ENCODE assay signal across 19 mouse cellular contexts in the genomic region with DNA sequence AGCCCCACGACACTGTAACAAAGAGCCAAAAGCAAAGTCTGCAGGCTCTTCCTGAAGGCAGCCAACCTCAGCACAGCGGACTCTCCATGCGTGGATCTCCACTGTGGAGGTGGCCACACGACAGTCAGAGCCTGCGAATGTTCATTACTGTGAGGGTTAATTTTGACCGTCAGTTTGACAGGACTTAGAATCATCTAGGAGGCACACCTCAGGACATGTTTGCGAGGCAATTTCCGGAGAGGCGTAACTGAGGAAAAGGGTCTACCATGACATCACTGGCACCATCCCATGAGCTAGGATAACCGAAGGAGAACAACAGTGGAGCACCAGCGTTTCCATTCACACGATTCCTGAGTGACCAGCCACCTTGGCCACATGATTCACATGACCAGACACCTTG.
DNase-seq lines count a peak whose midpoint lies in the region; ATAC-seq and TF ChIP-seq lines count a peak whose summit lies in the region.
"Had no signal": no experiment of that assay in that cellular context is flagged by ENCODE, and none has a peak within 500 bp of the region (broad histone marks: within the 10 kb centered on the region; RNA-seq: fewer than 3 reads in every experiment).

No protein-coding gene starts in this region.

- no peaks in the 10 kb centered on the region for H3K36me3 ChIP-seq in liver, postnatal 0 days (replicated peaks; ENCODE audit: insufficient read depth, low read length)
- no peaks in the 10 kb centered on the region for H3K36me3 ChIP-seq in intestine, embryonic 16.5 days (ENCODE audit: control insufficient read depth, insufficient read depth, low read length)
- H3K36me3 ChIP-seq: heart, embryonic 10.5 days; neural tube, embryonic 12.5 days had no signal

- peaks cover 23% of the 10 kb centered on the region for H3K9me3 ChIP-seq in liver, postnatal 0 days (ENCODE audit: low read length)
- peaks cover 31% of the 10 kb centered on the region for H3K9me3 ChIP-seq in intestine, embryonic 16.5 days (ENCODE audit: control insufficient read depth, low read length)

- TF ChIP-seq EP300 in liver, postnatal 0 days (IDR thresholded peaks at IDR 0.05; ENCODE audit: low read depth): no peak

- WGBS in liver, postnatal 0 days (ENCODE audit: insufficient replicate concordance): 61% methylated on average over 12 of the region's 12 CpGs
- WGBS in intestine, embryonic 16.5 days: 69% methylated on average over 12 of the region's 12 CpGs

- H3K4me1 ChIP-seq in liver, postnatal 0 days (ENCODE audit: insufficient read depth): no peaks in the 10 kb centered on the region
- H3K4me1 ChIP-seq in bone marrow macrophage, adult 2 months (ENCODE audit: control insufficient read depth, insufficient read depth, low read length): peaks cover 6% of the 10 kb centered on the region
- no peaks in the 10 kb centered on the region for H3K4me1 ChIP-seq in intestine, embryonic 16.5 days (ENCODE audit: control insufficient read depth, insufficient read depth, low read length)
- H3K4me1 ChIP-seq: heart, embryonic 10.5 days; liver, embryonic 13.5 days; neural tube, embryonic 12.5 days had no signal

- no peak for TF ChIP-seq CTCF in liver, postnatal 0 days (IDR thresholded peaks at IDR 0.05; ENCODE audit: low read depth)
- 0 out of 2 replicates have a peak, but pooled peaks have one; percentile 5 for TF ChIP-seq CTCF in bone marrow macrophage, adult 2 months (IDR thresholded peaks at IDR 0.05; ENCODE audit: low read depth, low read length)

- no peak overlapping the region for H3K4me3 ChIP-seq in liver, postnatal 0 days (ENCODE audit: low read depth, low read length)
- no peak overlapping the region for H3K4me3 ChIP-seq in bone marrow macrophage, adult 2 months (ENCODE audit: insufficient read depth, low read length)
- H3K4me3 ChIP-seq in intestine, embryonic 16.5 days (ENCODE audit: low read length): no peak overlapping the region
- H3K4me3 ChIP-seq: heart, embryonic 10.5 days; liver, embryonic 13.5 days; neural tube, embryonic 12.5 days had no signal

- H3K27ac ChIP-seq in liver, postnatal 0 days (ENCODE audit: low read depth): no peak overlapping the region
- no peak overlapping the region for H3K27ac ChIP-seq in bone marrow macrophage, adult 2 months (ENCODE audit: insufficient read depth, low read depth, low read length)
- H3K27ac ChIP-seq in intestine, embryonic 16.5 days (ENCODE audit: low read length): no peak overlapping the region
- H3K27ac ChIP-seq: heart, embryonic 10.5 days; liver, embryonic 13.5 days; neural tube, embryonic 12.5 days had no signal

- no peaks in the 10 kb centered on the region for H3K27me3 ChIP-seq in liver, postnatal 0 days (ENCODE audit: insufficient read depth, low read length)
- H3K27me3 ChIP-seq in intestine, embryonic 16.5 days (replicated peaks; ENCODE audit: control insufficient read depth, insufficient read depth, low read length): no peaks in the 10 kb centered on the region
- H3K27me3 ChIP-seq: liver, embryonic 13.5 days; neural tube, embryonic 12.5 days had no signal

- H3K4me2 ChIP-seq in liver, postnatal 0 days (ENCODE audit: low read depth, low read length): no peak overlapping the region
- no peak overlapping the region for H3K4me2 ChIP-seq in intestine, embryonic 16.5 days (ENCODE audit: low read depth, low read length)
- H3K4me2 ChIP-seq: liver, embryonic 13.5 days; neural tube, embryonic 12.5 days had no signal

- TF ChIP-seq POLR2A in bone marrow macrophage, adult 2 months (IDR thresholded peaks at IDR 0.05; ENCODE audit: borderline replicate concordance, low read depth, low read length): no peak

- ATAC-seq in liver, postnatal 0 days: no peak
- peak; percentile 34 for ATAC-seq in intestine, embryonic 16.5 days

- peak; percentile 92 for DNase-seq in heart, adult 11 months
- no peak for DNase-seq in heart, adult 8-10 months (ENCODE audit: low spot score)
- peak; percentile 18 for DNase-seq in liver, postnatal 0 days
- DNase-seq in liver: no peak
- no peak for DNase-seq in gastrocnemius, postnatal 10 days
- DNase-seq in cerebellum, postnatal 10 days: no peak
- DNase-seq: cerebellum, postnatal 25 days; gastrocnemius, postnatal 14 days; heart, postnatal 14 days; kidney, postnatal 10 days; left cerebral cortex, postnatal 4 days; liver, embryonic 13.5 days; lung, postnatal 4 days; right cerebral cortex, postnatal 25 days; thymus, postnatal 36 days had no signal

- H3K9ac ChIP-seq in liver, postnatal 0 days (replicated peaks): no peak overlapping the region
- H3K9ac ChIP-seq in intestine, embryonic 16.5 days (ENCODE audit: low read depth, low read length): no peak overlapping the region
- H3K9ac ChIP-seq: liver, embryonic 13.5 days; neural tube, embryonic 12.5 days had no signal

Comparison
In these comparisons a context has a peak if more than half of its experiments do, and no peak if none do; other contexts are left out.
1. DNase-seq: peak in heart, adult 11 months (single experiment) and liver, postnatal 0 days (single experiment); none in heart, adult 8-10 months (single experiment), liver (single experiment), gastrocnemius, postnatal 10 days (single experiment) and cerebellum, postnatal 10 days (0 of 2).